Mouse (Mus musculus) lung, adult 18-20 months (tissue): ENCODE data around the gene Gzmd.
"Not testable (repeated sequence)": the region's sequence is repeated elsewhere in the genome, so short reads cannot be mapped to it uniquely, and the experiment has no call there.

ENCODE experiments used
- DNase-seq, 2 experiments: peaks; one replicate each; pipeline ENCODE4 v3.0.0; 2022; ENCODE audit warnings: mixed read lengths in 2 of 2

Gzmd gene

GRCm38 (mm10) chr14:56132508-56132907, at the start of gene Gzmd:
Gzmd (minus strand) TSS chr14:56132608.
- not testable (repeated sequence) for DNase-seq

- peak; percentile 5 to 12 for DNase-seq
These were observed 45.2 kb upstream of the Gzmd start for GRCm38 (mm10) chr14:56177651-56178050.

GRCm38 (mm10) chr14:56174499-56174898, 42.1 kb upstream of the Gzmd start, which contains the start of gene Gzmn:
Gzmn (minus strand) TSS chr14:56174599.
- no peak for DNase-seq

DNA sequence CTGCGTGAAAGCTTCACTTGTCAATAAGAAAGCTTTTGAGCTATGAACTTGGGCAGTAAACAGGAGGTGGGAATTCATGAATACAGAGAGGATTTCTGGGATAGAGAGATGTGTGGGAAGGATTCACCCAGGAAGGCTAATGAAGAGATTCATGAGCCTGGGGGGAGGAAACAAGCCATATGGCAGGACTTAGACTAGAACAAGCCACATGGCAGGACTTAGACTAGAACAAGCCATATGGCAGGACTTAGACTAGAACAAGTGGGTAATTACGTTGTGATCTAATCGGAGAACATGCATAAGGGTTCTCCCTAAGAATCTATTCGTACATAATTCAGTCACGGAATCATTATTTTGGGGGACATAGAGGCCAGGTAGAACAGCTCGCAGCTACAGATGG, 41.0 kb upstream of the Gzmd start:
- no peak for DNase-seq

DNA sequence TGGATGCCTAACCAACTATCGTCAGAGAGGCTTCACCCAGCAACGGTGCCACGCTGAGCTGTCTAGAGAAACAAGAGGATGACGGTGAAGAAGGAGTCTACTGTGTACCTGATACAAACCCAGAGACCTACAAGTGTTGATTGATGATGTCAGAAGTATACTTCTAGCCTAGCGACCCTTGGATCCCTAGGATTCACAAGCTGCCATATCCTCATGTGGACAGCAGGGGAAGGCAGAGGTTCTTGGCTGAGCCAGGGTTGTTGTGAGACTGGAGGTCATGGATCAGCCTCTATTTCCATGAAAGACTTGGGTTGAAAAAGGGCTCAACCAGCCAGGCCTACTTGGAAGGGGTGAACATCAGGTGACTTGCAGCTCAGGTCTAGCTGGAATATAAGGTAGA, 40.3 kb upstream of the Gzmd start:
- DNase-seq: no peak

GRCm38 (mm10) chr14:56168009-56168408, 35.6 kb upstream of the Gzmd start:
- DNase-seq: no peak

- no peak for DNase-seq
These were observed 29.7 kb upstream of the Gzmd start for GRCm38 (mm10) chr14:56162109-56162508.

- DNase-seq: not testable (repeated sequence)
These were observed 27.1 kb upstream of the Gzmd start, which contains the start of gene Gzmg for GRCm38 (mm10) chr14:56159479-56159878. Gzmg (minus strand) TSS chr14:56159579.

- no peak for DNase-seq
These were observed 22.9 kb upstream of the Gzmd start for GRCm38 (mm10) chr14:56155340-56155739.

DNA sequence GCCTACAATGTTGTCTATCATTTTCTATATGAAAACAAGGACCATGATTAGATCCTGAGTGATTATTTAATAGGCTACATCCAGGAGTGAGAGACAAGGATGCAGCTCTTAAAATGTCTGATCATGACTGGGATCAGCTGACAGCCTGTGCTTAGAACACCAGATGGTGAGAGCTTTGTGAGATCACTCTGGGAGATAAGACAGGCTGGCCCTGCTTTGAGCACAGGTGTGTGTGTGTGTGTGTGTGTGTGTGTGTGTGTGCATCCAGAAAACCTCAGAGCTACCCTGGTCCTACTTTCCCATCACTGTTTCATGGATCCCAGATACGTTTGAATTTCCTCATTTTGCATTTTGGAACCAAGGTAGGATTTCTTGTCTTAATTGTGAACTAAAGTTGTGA, 1.3 kb upstream of the Gzmd start:
- DNase-seq: not testable (repeated sequence)

GRCm38 (mm10) chr14:56128341-56128740, 4.1 kb downstream of the Gzmd start:
- no peak for DNase-seq

DNA sequence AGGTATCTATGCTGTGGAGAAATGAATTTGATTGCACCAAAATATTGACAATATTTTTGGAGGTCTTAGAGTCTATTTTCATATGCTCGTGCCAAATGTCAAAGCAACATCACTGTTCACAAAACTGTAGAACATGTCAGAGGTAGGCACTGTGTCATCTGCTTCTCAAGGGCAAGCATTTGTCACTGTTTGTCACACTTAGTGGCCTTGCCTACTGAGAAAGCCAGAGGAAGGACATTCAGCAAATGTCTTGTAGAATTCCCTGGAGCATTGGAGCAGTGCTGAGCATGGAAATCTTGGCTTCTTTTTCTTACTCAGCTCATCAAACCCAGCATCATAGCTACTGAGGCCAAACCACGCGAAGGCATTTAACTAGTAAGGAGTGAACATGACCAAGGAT, 8.9 kb downstream of the Gzmd start:
- no peak for DNase-seq

DNA sequence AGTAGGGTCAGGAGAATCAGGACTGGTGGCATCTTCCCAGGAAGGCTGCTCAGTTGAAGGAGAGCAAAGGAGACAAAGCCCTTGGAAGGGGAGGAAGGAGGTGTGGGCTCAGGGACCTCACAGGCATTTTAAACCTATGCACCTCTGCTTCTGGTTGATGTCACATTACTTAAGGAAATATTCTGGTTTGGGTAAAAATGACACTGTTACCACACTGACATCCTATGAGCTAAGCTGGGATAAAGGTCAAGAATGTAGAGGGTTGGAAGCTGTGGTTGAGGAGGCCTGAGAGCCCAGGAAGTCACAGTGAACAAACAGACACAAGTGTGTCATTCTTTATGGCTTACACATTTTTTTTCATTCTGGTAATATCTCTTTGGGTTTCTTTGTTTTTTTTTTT, 11.9 kb downstream of the Gzmd start, which contains the start of gene Gzme:
Gzme (minus strand) TSS at position 101 of the 400 bp plus-strand sequence.
- DNase-seq: no peak

DNA sequence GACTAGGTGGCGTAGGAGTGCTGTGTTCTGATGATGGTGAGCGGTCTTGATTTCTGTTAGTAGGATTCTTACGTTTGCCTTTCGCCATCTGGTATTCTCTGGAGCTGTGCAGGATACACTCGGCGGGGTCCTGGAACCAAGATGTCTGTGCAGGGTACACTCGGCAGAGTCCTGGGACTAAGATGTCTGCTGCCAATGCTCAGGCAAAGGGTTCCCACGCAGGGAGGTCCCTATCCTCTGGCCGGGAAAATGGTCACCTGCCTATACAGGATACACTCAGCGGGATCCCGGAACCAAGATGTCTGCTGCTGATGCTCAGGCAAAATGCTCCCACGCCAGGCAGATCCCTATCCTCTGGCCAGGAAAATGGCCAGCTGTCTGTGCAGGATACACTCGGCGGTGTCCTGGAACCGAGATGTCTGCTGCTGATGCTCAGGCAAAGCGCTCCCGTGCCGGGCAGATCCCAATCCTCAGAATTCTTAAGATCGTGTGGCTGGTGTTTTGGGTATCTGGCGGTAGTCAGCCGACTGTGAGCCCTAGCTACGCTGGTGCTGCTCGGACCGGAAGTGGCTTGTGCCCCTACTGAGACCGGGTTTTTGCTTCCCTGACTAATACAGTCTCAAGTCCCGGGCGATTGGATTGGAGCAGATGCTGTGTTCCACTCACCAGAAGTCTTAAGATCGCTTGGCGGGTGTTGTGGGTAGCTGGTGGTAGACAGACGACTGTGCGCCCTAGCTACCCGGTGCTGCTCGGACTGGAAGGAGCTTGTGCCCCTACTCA, 16.7 kb downstream of the Gzmd start:
- DNase-seq: not testable (repeated sequence)

- no peak for DNase-seq
These were observed 26.8 kb downstream of the Gzmd start for GRCm38 (mm10) chr14:56105447-56106180.

DNA sequence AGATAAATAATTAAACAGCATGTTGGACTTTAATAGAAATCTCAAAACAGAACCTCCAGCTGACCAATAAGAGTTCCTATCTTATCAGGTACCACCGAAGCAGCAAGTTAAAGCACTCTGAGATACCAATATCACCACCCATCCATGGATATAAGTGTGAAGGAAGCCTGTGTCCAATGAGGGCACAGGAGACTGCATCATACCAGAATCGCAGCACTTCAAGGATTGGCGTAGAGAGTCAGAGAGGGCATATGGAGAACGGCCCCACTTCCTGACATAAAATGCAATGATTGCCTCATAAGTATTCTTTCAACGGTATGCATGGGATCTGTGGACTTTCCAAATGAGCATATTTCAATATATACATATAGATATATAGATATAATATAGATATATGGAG, 27.4 kb downstream of the Gzmd start:
- DNase-seq: no peak

GRCm38 (mm10) chr14:56103452-56103851, 29.0 kb downstream of the Gzmd start:
- no peak for DNase-seq

DNA sequence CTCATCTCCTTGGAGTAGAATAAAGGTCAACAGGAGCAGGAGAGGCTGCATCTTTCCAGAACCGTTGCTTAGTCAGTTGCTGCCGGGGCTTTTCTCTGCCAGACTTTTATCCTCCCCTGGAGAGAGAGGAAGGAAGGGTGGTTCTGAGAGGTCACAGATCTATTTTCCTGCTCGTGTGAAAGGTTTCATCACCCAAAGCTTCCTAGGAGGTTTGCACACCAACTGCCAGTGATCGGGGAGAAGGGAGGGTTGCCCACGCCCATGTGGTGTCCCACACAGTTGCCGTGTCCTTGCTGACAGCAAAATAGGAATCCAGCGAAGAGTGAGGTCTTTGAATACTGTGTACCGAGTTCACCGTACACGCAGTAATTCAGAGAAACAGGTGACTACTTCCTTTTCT, 30.0 kb downstream of the Gzmd start, which contains the start of gene Ctsg:
Ctsg (minus strand) TSS at position 189 of the 400 bp plus-strand sequence.
- no peak for DNase-seq

- peak in 1 of 2 experiments; percentile 4 for DNase-seq
These were observed 33.5 kb downstream of the Gzmd start for GRCm38 (mm10) chr14:56098940-56099339.

DNA sequence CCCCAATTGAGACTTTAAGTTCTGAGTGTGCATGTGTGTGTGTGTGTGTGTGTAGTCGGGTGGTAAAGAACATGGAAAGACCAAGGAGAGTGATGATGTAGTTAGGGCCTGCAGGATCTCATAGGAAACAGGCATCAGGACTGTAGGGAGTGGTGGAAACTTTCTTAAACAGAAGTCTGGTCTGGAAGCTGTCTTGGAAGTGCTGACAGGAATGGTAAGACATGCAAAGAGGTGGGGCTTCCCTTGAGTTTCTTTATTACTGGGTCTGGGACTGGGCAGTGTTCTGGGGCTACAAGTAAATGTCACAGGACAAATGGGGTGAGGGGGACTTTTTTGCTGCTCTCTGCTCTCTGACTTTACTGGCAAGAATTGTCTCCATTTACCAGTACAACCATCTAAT, 34.8 kb downstream of the Gzmd start:
- DNase-seq: no peak

GRCm38 (mm10) chr14:56093353-56093752, 39.1 kb downstream of the Gzmd start:
- no peak for DNase-seq

- DNase-seq: no peak
These were observed 45.7 kb downstream of the Gzmd start for GRCm38 (mm10) chr14:56086711-56087110.

- no peak for DNase-seq
These were observed 47.2 kb downstream of the Gzmd start, which contains the start of gene Mcpt8 for GRCm38 (mm10) chr14:56085167-56085566. Mcpt8 (minus strand) TSS chr14:56085273.

DNA sequence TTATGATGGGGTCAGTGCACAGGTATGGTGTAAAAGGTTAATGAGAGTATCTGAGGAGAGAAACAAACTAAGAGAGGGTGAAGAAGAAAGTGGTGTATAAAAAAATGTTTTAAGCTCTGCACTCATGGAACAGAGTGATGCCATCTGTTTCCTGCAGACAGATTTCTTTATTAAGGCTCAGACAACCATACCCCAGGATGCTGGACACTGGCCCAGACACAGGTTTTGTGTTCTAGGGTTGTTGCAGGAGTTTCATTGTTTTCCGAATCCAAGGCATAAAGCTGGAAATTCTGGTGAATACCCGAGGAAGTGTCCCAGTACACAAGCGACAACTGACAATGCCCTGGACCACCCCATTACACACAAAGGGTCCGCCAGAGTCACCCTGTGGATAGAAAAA, 50.4 kb downstream of the Gzmd start:
- DNase-seq: no peak
